Mouse (Mus musculus) ovary, postnatal 14 days (tissue): ENCODE measurements around the gene Myo16.

Experiments used
- DNase-seq: peaks from one replicate; pipeline ENCODE4 v3.0.0; 2022; ENCODE audit warnings: low spot score

Gene Myo16

GRCm38 (mm10) chr8:10153611-10154438, at the start of gene Myo16:
TSS of gene Myo16 (plus strand) at chr8:10153911.
- no peak for DNase-seq

GRCm38 (mm10) chr8:10108516-10109271, 45.0 kb upstream of the Myo16 start:
- no peak for DNase-seq

DNA sequence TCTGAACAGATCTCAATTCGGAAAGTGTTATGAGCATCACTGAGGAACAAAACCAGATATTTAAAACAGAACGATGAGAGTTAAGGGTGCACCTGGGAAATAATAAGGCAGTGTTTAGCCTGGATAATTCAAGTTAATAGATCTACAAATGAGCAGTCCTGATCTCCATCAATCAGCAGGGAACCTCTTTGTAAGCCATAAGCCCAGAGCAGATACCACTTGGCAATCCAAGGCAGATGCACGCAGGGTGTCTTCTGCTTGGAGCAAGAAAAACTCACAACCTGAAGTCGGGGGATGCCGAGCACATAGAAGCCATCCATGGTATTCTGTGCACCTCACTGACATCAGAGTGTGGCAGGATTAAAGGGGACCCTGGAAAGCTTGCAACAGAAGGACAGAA, 31.0 kb upstream of the Myo16 start:
- DNase-seq = no peak

DNA sequence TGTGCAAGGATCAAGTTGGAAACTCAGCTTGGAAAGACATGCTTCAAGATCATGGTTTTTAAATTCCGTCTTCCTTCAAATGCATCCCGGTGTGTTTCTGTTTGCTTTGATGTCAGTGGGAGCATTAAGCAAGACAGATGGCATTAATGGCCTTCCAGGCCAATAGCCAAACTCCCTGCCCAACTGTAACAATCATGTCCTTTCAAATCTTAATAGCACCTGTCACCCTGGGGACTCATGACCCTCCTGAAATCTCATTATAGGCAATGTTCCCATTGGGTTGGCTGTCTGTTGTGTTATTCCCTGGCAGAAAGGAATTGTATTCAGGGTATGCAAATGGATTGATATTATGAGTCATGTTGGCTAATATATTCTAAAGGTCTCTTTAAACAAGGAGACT, 30.3 kb upstream of the Myo16 start:
- DNase-seq = no peak

DNA sequence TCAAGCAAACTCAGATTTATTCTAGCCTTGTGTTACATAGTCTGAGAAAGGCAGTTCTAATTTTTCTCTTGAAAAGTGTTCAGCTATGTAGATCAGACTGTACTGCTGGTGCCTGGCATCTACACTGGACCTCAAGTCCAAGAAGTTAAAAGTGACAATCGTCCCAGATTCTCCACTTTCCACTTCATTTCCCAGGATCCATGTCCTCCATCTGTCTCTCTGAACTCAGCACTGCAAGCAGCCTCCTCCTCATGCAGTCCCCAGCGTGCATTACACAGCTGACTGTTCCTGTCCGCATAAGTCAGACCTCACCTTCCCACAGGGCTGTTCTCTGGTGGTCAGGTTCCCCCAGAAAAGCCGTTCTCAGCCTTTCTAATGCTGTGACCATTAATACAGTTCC, 28.0 kb upstream of the Myo16 start:
- DNase-seq = no peak

DNA sequence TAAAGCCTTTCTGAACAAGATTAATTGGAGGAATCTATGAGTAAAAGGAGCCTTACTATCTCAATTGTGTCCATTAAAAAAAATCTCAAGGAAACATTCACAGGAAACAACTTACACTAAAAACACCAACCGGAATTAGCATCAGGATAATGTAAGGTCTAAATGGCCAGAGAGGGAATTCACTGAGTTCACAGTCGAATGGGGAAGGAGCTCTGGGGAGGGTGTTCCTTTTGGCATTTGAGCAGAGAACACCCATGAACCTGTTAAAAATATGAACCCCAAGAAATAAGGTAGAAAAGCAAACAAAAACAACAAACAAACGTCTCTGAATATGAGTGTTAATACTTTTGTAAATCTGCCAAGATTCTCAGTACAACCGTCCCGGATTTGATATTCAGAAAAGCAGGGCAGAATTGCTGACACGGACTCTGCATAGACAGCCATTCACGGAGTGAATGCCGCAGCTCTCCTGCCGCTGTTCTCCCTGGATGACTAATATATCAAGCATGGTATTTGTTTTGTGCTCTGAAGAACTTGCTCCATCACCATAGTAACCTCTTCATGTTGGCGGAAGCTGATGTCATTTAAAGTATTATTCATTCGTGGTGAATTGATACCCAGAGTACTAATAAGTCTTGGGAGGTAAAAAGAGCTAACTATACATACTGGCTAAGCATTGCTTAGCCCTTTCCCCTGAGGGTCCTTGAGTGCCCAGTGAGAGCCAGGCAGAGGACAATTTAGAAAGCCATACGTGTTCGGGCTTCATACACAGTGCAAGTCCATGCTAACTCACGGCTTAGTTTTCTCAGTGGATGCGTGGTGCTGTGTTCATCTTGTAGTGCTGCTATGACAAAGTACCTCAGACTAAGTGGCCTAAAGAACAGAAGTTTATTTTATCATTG, 22.9 kb upstream of the Myo16 start:
- DNase-seq = no peak

- no peak for DNase-seq
These were observed 14.2 kb upstream of the Myo16 start for GRCm38 (mm10) chr8:10139536-10139935.

GRCm38 (mm10) chr8:10143961-10144360, 9.8 kb upstream of the Myo16 start:
- DNase-seq = no peak

DNA sequence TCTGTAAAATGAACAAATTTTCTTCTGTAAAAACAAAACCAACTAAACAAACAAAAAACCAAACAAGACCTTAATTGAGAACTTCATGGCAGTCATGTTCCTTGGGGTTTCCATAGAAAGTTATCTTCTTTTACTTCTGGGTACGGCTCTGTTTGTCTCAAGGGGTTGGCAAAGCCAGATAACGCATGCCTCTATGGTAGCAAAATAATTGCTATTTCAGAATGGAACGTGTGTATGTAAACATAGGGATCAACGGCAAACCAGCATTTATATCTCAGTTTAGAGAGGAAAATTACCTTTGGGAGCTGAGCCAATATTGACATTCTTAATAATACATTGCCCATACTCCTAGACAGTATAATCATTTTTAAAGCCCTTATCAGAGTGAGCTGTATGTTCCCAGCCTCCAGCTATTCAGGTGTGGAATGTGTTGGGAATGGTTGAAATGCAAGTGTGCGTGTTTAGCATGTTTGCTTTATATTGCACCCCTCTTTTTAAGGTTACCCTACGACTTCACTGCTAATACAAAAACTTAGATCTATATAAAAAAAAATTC, 1.9 kb upstream of the Myo16 start:
- no peak for DNase-seq

GRCm38 (mm10) chr8:10154439-10154745, 681 bp downstream of the Myo16 start:
- no peak for DNase-seq

DNA sequence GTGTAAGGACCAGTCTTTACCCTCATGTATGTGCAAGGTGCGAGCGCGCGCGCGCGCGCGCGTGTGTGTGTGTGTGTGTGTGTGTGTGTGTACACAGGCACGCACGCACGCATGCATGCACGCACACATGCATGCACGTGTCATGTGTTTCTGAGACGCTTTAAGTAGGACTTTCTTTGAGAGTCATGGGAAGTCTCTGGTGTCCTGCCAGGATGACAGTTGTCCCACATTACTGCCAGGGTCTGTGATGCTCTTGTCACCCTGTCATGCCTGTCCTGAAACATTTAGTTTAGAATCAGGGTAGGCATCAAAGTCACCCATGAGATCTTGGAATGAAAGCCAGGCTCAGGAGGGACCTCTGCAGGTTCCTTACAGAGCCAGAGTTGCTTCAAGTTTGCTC, 1.4 kb downstream of the Myo16 start:
- DNase-seq = no peak

DNA sequence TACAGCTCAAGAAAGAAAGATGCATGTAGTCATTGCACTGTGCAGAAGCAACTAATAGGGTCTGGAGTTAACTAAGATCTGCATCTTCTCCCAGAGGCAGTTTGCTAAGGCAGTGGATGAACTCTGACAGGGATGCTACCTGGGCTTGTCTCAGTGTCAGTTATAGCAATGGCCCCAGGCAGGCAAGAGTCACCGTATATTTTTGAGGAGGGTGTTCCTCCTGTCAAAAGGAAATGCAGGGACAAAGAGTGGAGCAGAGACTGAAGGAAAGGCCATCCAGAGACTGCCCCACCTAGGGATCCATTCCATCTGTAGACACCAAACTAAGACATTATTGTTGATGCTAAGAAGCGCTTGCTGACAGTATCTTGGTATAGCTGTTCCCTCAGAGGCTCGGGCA, 7.4 kb downstream of the Myo16 start:
- DNase-seq = no peak

DNA sequence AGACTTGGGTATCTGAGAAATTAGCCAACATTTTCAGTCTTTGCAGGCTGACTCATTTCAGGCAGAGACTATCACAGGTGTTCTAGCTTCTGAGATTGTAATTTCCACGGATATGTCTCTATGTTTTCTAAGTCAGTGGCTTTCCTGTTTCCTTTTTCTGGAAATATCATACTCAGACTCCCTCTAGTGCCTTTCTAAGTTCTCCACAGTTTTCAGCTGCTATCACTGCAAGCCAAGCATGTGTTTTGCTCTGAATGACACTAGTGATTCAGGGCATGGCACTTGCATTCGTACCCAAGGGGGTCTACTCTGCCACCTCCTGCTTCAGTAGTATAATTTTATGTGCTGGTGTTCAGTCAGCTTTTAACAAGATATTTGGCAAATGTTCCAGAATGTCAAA, 11.2 kb downstream of the Myo16 start:
- no peak for DNase-seq

- DNase-seq = no peak
These were observed 14.6 kb downstream of the Myo16 start for GRCm38 (mm10) chr8:10168326-10168725.

- no peak for DNase-seq
These were observed 16.2 kb downstream of the Myo16 start for GRCm38 (mm10) chr8:10169894-10170293.

- no peak for DNase-seq
These were observed 17.6 kb downstream of the Myo16 start for GRCm38 (mm10) chr8:10171321-10171720.

DNA sequence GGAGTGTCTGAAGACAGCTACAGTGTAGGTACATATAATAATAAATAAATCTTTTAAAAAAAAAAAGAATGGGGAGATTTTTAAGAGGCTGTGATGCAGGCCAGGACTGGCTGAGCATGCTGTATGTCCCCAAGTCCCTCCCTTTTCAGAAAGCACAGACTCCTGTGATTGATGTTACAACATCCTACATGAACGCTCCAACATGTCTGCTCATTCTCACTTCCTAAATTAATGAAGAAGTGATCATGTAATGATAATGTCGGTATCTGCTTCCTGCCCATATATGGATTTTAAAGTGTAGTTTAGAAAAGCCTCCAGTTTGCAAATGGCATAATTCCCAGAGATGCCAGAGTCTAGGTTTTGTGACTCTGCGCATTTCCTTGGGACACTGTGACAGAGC, 18.6 kb downstream of the Myo16 start:
- DNase-seq = no peak

GRCm38 (mm10) chr8:10173033-10173747, 19.5 kb downstream of the Myo16 start:
- no peak for DNase-seq

GRCm38 (mm10) chr8:10174201-10174840, 20.6 kb downstream of the Myo16 start:
- no peak for DNase-seq

DNA sequence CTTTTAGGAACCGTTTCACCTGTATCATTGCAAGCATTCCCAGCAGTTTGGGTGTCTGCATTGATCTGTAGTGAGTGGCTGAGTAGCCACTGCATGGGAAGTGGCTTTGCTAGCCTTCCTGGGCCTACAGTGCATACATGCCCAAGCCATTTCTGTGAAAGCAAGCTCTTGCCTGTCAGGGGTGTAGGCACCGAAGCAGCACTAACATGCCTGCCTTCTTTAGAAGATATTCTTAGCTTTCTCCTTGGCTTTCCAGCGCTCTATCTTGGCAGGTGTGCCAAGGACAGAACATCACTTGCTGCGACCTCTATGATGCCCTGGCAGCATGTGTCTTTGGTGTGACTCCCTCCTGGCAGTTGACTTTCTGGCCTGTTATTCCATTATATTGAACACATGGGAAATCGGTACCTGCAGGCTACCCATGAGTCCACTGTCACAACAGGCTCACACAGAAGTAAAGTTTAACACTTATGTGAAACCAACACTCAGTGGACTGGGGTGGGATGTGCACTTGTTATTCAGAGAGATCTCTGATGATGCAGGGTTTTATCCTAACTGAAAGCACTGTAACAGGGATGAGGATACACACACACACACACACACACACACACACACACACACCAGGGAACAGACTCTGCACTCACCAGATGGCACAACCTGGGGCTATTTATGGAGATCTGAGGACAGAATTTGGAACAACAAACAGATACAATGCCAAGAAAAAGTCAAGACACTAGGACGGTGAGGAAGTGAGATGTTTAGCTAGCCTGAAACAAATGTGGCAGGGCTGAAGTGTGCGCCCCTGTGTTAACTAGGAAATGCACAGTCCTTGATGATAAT, 21.4 kb downstream of the Myo16 start:
- no peak for DNase-seq
